ENCODE assay signal across 19 mouse cellular contexts in the genomic region with DNA sequence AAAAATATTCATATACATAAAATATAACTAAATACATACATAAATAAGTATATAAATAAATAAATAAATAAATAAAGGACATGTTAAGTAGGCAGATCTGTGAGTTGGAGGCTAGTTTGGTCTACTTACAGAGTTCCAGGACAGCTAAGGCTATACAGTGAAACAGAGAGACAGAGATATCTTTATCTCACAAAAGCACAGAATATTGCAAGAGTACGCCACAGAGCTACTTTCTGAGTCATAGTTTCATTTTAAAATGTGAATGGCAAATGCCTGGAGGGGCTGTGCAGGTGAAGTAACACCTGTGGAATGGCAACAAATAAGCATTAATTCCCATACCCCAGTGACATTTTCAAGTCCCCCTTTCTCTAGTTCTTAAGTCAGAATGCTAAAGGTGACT. TPM values are rescaled to one million over a fixed set of nuclear protein-coding genes. Genes with fewer than 3 reads are reported as not detected.
DNase-seq lines count a peak whose midpoint lies in the region; ATAC-seq and TF ChIP-seq lines count a peak whose summit lies in the region.
"Had no signal": no experiment of that assay in that cellular context is flagged by ENCODE, and none has a peak within 500 bp of the region (broad histone marks: within the 10 kb centered on the region; RNA-seq: fewer than 3 reads in every experiment).

No protein-coding gene starts in this region.

- H3K9me3 ChIP-seq in CH12.LX (replicated peaks; ENCODE audit: low read length): no peaks in the 10 kb centered on the region
- H3K9me3 ChIP-seq in MEL (replicated peaks; ENCODE audit: insufficient read depth, low read length): no peaks in the 10 kb centered on the region
- H3K9me3 ChIP-seq in liver, embryonic 13.5 days (replicated peaks): no peaks in the 10 kb centered on the region
- no peaks in the 10 kb centered on the region for H3K9me3 ChIP-seq in liver, postnatal 0 days (ENCODE audit: low read length)
- H3K9me3 ChIP-seq: embryonic facial prominence, embryonic 13.5 days; forebrain, embryonic 10.5 days; G1E; heart, embryonic 12.5 days; hindbrain, embryonic 10.5 days; hindbrain, embryonic 15.5 days had no signal

- no peak for TF ChIP-seq POLR2A in CH12.LX (IDR thresholded peaks at IDR 0.05; ENCODE audit: low read depth, low read length)
- TF ChIP-seq POLR2A in MEL (IDR thresholded peaks at IDR 0.05; ENCODE audit: control insufficient read depth in 1 of 2, insufficient read depth in 1 of 2, low read depth in 1 of 2, low read length in 2 of 2, poor library complexity in 1 of 2): no peak

- H3K4me1 ChIP-seq in CH12.LX (ENCODE audit: control insufficient read depth in 1 of 2, insufficient read depth in 2 of 2) (peaks cover 0 to 5% of the 10 kb centered on the region in 2 experiments; a peak in 1 of 4 replicates), MEL (ENCODE audit: control insufficient read depth in 1 of 2, insufficient read depth in 2 of 2, low read length in 2 of 2) (peaks cover 14 to 23% of the 10 kb centered on the region in 2 experiments)
- H3K4me1 ChIP-seq in liver, embryonic 13.5 days (replicated peaks): peaks cover 36% of the 10 kb centered on the region
- peaks cover 11% of the 10 kb centered on the region for H3K4me1 ChIP-seq in liver, postnatal 0 days (ENCODE audit: insufficient read depth)

- TF ChIP-seq EP300 in CH12.LX (IDR thresholded peaks at IDR 0.05; ENCODE audit: low read length) (no peak), MEL (IDR thresholded peaks at IDR 0.05; ENCODE audit: low read depth in 1 of 2, low read length in 2 of 2) (peak; percentile 62 to 68)
- TF ChIP-seq EP300 in liver, postnatal 0 days (IDR thresholded peaks at IDR 0.05; ENCODE audit: low read depth): no peak

- H3K36me3 ChIP-seq in CH12.LX (replicated peaks in 1 of 2; ENCODE audit: control insufficient read depth in 1 of 2, insufficient read depth in 1 of 2, low read length in 1 of 2) (no peaks in the 10 kb centered on the region), MEL (ENCODE audit: control insufficient read depth in 1 of 2, insufficient read depth in 2 of 2, low read length in 2 of 2) (peaks cover 0 to 21% of the 10 kb centered on the region in 2 experiments; a peak in 2 of 4 replicates)
- no peaks in the 10 kb centered on the region for H3K36me3 ChIP-seq in liver, embryonic 13.5 days
- H3K36me3 ChIP-seq in liver, postnatal 0 days (replicated peaks; ENCODE audit: insufficient read depth, low read length): no peaks in the 10 kb centered on the region
- H3K36me3 ChIP-seq: embryonic facial prominence, embryonic 13.5 days; forebrain, embryonic 10.5 days; G1E; heart, embryonic 12.5 days; hindbrain, embryonic 10.5 days; hindbrain, embryonic 15.5 days had no signal

- no peak for DNase-seq in CH12.LX (ENCODE audit: extremely low read depth)
- peak; percentile 70 for DNase-seq in MEL (ENCODE audit: low read depth, low spot score)
- no peak for DNase-seq in liver, embryonic 13.5 days
- DNase-seq in liver, postnatal 0 days: no peak
- DNase-seq in ovary, postnatal 14 days (ENCODE audit: low spot score): no peak
- no peak for DNase-seq in urinary bladder, postnatal 10 days (ENCODE audit: low spot score)
- DNase-seq: adrenal gland, postnatal 14 days; cerebellum, adult 18-20 months; cerebellum, adult 9-11 months; cerebellum, postnatal 36 days; gastrocnemius, adult 2 months; gastrocnemius, postnatal 25 days had no signal

- dilution Hi-C loops in CH12.LX (cut with MboI; ENCODE audit: extremely low pct_ligation_motif_present, extremely low pct_unique_long_range_greater_than_20kb, low sequenced_read_pairs): no loop called here

- TF ChIP-seq RAD21 in CH12.LX (IDR thresholded peaks at IDR 0.05; ENCODE audit: low read depth, low read length) (no peak), MEL (IDR thresholded peaks at IDR 0.05; ENCODE audit: low read depth, low read length) (no peak)

- H3K27ac ChIP-seq in CH12.LX (ENCODE audit: insufficient read depth, low read depth) (no peak overlapping the region), MEL (ENCODE audit: control insufficient read depth, low read depth, low read length) (peak overlapping the region; percentile 59)
- H3K27ac ChIP-seq in liver, embryonic 13.5 days: peak overlapping the region; percentile 20; the same call in 1 of the 2 replicates
- no peak overlapping the region for H3K27ac ChIP-seq in liver, postnatal 0 days (ENCODE audit: low read depth)
- H3K27ac ChIP-seq: embryonic facial prominence, embryonic 13.5 days; forebrain, embryonic 10.5 days; gastrocnemius, adult 2 months; hindbrain, embryonic 10.5 days; hindbrain, embryonic 15.5 days had no signal

- peaks cover 7% of the 10 kb centered on the region for H3K79me2 ChIP-seq in CH12.LX (replicated peaks; ENCODE audit: control insufficient read depth, extremely low read depth, insufficient read depth, poor library complexity, severe bottlenecking)
- H3K79me2 ChIP-seq in MEL (ENCODE audit: control insufficient read depth, insufficient read depth, low read length, poor library complexity): peaks cover 23% of the 10 kb centered on the region

- H3K4me3 ChIP-seq in CH12.LX (replicated peaks in 1 of 3; ENCODE audit: low read depth in 2 of 3, low read length in 2 of 3, poor library complexity in 1 of 3): no peak overlapping the region
- peak overlapping the region; percentile 38 to 67 for H3K4me3 ChIP-seq in MEL (ENCODE audit: control insufficient read depth in 1 of 2, insufficient read depth in 1 of 2, low read depth in 2 of 2, low read length in 2 of 2)
- H3K4me3 ChIP-seq in liver, embryonic 13.5 days (replicated peaks): no peak overlapping the region; the same call in 1 of the 2 replicates
- no peak overlapping the region for H3K4me3 ChIP-seq in liver, postnatal 0 days (ENCODE audit: low read depth, low read length)
- H3K4me3 ChIP-seq: embryonic facial prominence, embryonic 13.5 days; forebrain, embryonic 10.5 days; gastrocnemius, adult 2 months; heart, embryonic 12.5 days; hindbrain, embryonic 10.5 days; hindbrain, embryonic 15.5 days had no signal

- H3K4me2 ChIP-seq in CH12.LX (ENCODE audit: insufficient read depth, low read depth, poor library complexity, severe bottlenecking): peak overlapping the region; percentile 22
- H3K4me2 ChIP-seq in liver, embryonic 13.5 days: peak overlapping the region; percentile 35
- H3K4me2 ChIP-seq in liver, postnatal 0 days (ENCODE audit: low read depth, low read length): peak overlapping the region; percentile 30; the same call in 1 of the 2 replicates
- H3K4me2 ChIP-seq: embryonic facial prominence, embryonic 13.5 days; heart, embryonic 12.5 days; hindbrain, embryonic 15.5 days had no signal

- WGBS in liver, embryonic 13.5 days (ENCODE audit: insufficient replicate concordance): 22% methylated on average over 1 of the region's 1 CpGs
- WGBS in liver, postnatal 0 days (ENCODE audit: insufficient replicate concordance): 61% methylated on average over 1 of the region's 1 CpGs

- no peak for ATAC-seq in liver, embryonic 13.5 days (ENCODE audit: low read depth)
- ATAC-seq in liver, postnatal 0 days: no peak
- ATAC-seq: forebrain, embryonic 14.5 days had no signal

- no peaks in the 10 kb centered on the region for H3K27me3 ChIP-seq in CH12.LX (replicated peaks)
- no peaks in the 10 kb centered on the region for H3K27me3 ChIP-seq in MEL (ENCODE audit: control insufficient read depth in 1 of 2, insufficient read depth in 2 of 2, low read length in 2 of 2)
- H3K27me3 ChIP-seq in liver, embryonic 13.5 days: no peaks in the 10 kb centered on the region
- H3K27me3 ChIP-seq in liver, postnatal 0 days (ENCODE audit: insufficient read depth, low read length): no peaks in the 10 kb centered on the region
- H3K27me3 ChIP-seq: embryonic facial prominence, embryonic 13.5 days; heart, embryonic 12.5 days; hindbrain, embryonic 15.5 days had no signal

- in situ Hi-C loops in CH12.LX (cut with MboI; ENCODE audit: low pct_ligation_motif_present, low pct_unique_long_range_greater_than_20kb, low sequenced_read_pairs): loop anchor here (25.0 kb wide), 1 partner anchor 591 kb away; a partner anchor contains a TSS

- H3K9ac ChIP-seq in CH12.LX (ENCODE audit: insufficient read depth, low read depth) (no peak overlapping the region), MEL (ENCODE audit: control insufficient read depth, low read depth, low read length, poor library complexity, severe bottlenecking) (peak overlapping the region; percentile 56)
- H3K9ac ChIP-seq in liver, embryonic 13.5 days: peak overlapping the region; percentile 37; the same call in 1 of the 2 replicates
- H3K9ac ChIP-seq in liver, postnatal 0 days (replicated peaks): no peak overlapping the region
- H3K9ac ChIP-seq: embryonic facial prominence, embryonic 13.5 days; heart, embryonic 12.5 days; hindbrain, embryonic 15.5 days had no signal

- TF ChIP-seq CTCF in CH12.LX (conservative IDR thresholded peaks at IDR 0.05 in 1 of 2, IDR thresholded peaks at IDR 0.05 in 1 of 2; ENCODE audit: low read depth in 2 of 2, low read length in 2 of 2) (no peak), MEL (IDR thresholded peaks at IDR 0.05 in 2 of 3, conservative IDR thresholded peaks at IDR 0.05 in 1 of 3; ENCODE audit: control insufficient read depth in 1 of 3, insufficient read depth in 1 of 3, low read depth in 2 of 3, low read length in 3 of 3, poor library complexity in 1 of 3, severe bottlenecking in 1 of 3) (no peak)
- TF ChIP-seq CTCF in liver, postnatal 0 days (IDR thresholded peaks at IDR 0.05; ENCODE audit: low read depth): no peak

RNA-seq across cellular contexts. Expression of a gene that starts 2.2 kb away (rescaled TPM):
- 17.1 and 22.7 TPM in 2 replicates for total RNA-seq in CH12.LX (2012; rRNA removed)
- total RNA-seq in CH12.LX (2014; rRNA removed): 9.6 and 12.2 TPM in 2 replicates
- polyA plus RNA-seq in CH12.LX (2012; ENCODE audit: insufficient read length, low read depth): 109 and 118 TPM in 2 replicates
- total RNA-seq in MEL (2012; rRNA removed): 24.1 and 33.3 TPM in 2 replicates
- 100 to 1,000 TPM; 347 to 425 TPM for polyA plus RNA-seq in MEL (2012; ENCODE audit: insufficient read depth in 1 of 2, insufficient read length in 2 of 2, low read depth in 1 of 2, low replicate concordance in 2 of 2, missing spikeins in 1 of 2)
- 56.0 and 58.2 TPM in 2 replicates for polyA plus RNA-seq in liver, embryonic 13.5 days (2015; fragmentation: Nextera tagmentation; extraction: Ambion mirVana)
- 52.3 and 54.5 TPM in 2 replicates for polyA plus RNA-seq in liver, postnatal 0 days (2015; fragmentation: Nextera tagmentation; extraction: Ambion mirVana)

RNA-seq across cellular contexts. Expression of a gene that starts 14.0 kb away (rescaled TPM):
- total RNA-seq in CH12.LX (2012; rRNA removed) (8.9 and 10.2 TPM in 2 replicates), CH12.LX (2014; rRNA removed) (21.0 and 26.6 TPM in 2 replicates), MEL (2012; rRNA removed) (26.1 and 28.2 TPM in 2 replicates)
- polyA plus RNA-seq in CH12.LX (2012; ENCODE audit: insufficient read length, low read depth) (23.9 and 24.1 TPM in 2 replicates), MEL (2012; ENCODE audit: insufficient read depth in 1 of 2, insufficient read length in 2 of 2, low read depth in 1 of 2, low replicate concordance in 2 of 2, missing spikeins in 1 of 2) (10 to 100 TPM in 1 of 2 experiments, not detected in 1; 65.0 TPM)
- polyA plus RNA-seq in liver, embryonic 13.5 days (2015; fragmentation: Nextera tagmentation; extraction: Ambion mirVana): 13.3 and 15.0 TPM in 2 replicates
- polyA plus RNA-seq in liver, postnatal 0 days (2015; fragmentation: Nextera tagmentation; extraction: Ambion mirVana): 15.6 and 17.9 TPM in 2 replicates

RNA-seq across cellular contexts. Expression of a gene that starts 43.6 kb away (rescaled TPM):
- 13.2 and 18.3 TPM in 2 replicates for total RNA-seq in CH12.LX (2012; rRNA removed)
- total RNA-seq in CH12.LX (2014; rRNA removed): 20.3 and 23.7 TPM in 2 replicates
- polyA plus RNA-seq in CH12.LX (2012; ENCODE audit: insufficient read length, low read depth): 26.1 and 38.5 TPM in 2 replicates
- 21.1 and 29.2 TPM in 2 replicates for total RNA-seq in MEL (2012; rRNA removed)
- 10 to 100 TPM in 1 of 2 experiments, not detected in 1; 91.1 TPM for polyA plus RNA-seq in MEL (2012; ENCODE audit: insufficient read depth in 1 of 2, insufficient read length in 2 of 2, low read depth in 1 of 2, low replicate concordance in 2 of 2, missing spikeins in 1 of 2)
- polyA plus RNA-seq in liver, embryonic 13.5 days (2015; fragmentation: Nextera tagmentation; extraction: Ambion mirVana): 23.3 and 27.3 TPM in 2 replicates
- 27.2 and 28.7 TPM in 2 replicates for polyA plus RNA-seq in liver, postnatal 0 days (2015; fragmentation: Nextera tagmentation; extraction: Ambion mirVana)

RNA-seq across cellular contexts. Expression of a gene that starts 43.7 kb away (rescaled TPM):
- total RNA-seq in CH12.LX (2012; rRNA removed) (24.6 and 27.3 TPM in 2 replicates), CH12.LX (2014; rRNA removed) (23.9 and 25.0 TPM in 2 replicates), MEL (2012; rRNA removed) (25.9 and 31.7 TPM in 2 replicates)
- polyA plus RNA-seq in CH12.LX (2012; ENCODE audit: insufficient read length, low read depth) (34.3 and 37.1 TPM in 2 replicates), MEL (2012; ENCODE audit: insufficient read depth in 1 of 2, insufficient read length in 2 of 2, low read depth in 1 of 2, low replicate concordance in 2 of 2, missing spikeins in 1 of 2) (100 to 1,000 TPM in 1 of 2 experiments, 10 to 100 TPM in 1; 45.2 to 195 TPM)
- 16.9 and 20.7 TPM in 2 replicates for polyA plus RNA-seq in liver, embryonic 13.5 days (2015; fragmentation: Nextera tagmentation; extraction: Ambion mirVana)
- polyA plus RNA-seq in liver, postnatal 0 days (2015; fragmentation: Nextera tagmentation; extraction: Ambion mirVana): 7.0 and 8.6 TPM in 2 replicates

Comparison
In these comparisons a context has a peak if more than half of its experiments do, and no peak if none do; other contexts are left out.
1. H3K27ac ChIP-seq: peak in MEL (single experiment) and liver, embryonic 13.5 days (single experiment); none in CH12.LX (single experiment) and liver, postnatal 0 days (single experiment).
2. H3K9ac ChIP-seq: peak in MEL (single experiment) and liver, embryonic 13.5 days (single experiment); none in CH12.LX (single experiment) and liver, postnatal 0 days (single experiment).
3. H3K4me3 ChIP-seq: peak in MEL (2 of 2); none in CH12.LX (0 of 3), liver, embryonic 13.5 days (single experiment) and liver, postnatal 0 days (single experiment).
4. Peak in every context shown above with its lines, with median percentiles within 50 percentile points of each other: H3K4me2 ChIP-seq.